ENCODE assay signal across 8 mouse cellular contexts in the genomic region with DNA sequence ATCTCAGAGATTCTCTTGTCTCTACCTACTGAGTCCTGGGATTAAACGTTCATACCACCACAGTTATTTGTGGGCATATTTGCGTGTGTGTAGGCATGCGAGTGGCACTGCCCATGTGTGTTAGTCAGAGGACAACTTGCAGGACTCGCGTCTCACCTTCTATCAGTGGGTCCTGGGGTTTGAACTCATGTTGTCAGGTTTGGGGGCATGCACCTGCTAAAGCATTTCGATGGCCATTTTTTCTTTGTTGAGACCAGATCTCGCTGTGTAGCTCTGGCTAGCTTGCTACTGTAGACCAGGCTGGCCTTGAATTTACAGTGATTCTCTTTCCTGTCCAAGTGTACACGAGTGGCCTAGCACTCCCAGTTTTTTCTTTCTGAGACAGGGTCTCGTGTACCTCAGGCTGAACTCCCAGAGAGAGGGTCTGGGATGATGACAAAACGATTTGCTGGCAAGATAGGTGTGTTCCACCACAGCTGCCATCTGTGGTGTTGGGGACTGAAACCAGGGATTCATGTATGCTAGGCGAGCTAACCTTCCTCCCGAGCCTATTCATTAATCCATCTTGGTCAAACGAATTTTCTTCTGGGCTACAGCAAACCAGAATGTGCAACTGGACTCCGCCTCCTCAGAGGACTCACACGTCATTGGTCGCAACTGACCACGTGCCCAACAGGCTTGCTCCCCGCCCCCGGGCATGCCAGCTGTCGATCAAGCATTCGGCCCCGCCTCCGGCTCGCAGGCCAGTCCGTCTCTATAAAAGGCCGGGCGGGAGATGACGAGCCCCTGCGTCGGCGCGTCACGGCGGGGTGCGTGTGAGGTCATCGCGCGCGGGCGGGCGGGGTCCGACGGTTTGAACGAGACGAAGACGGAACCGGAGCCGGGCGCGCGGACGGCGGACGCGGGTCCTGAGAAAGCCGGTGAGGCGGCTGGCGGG. TPM values are rescaled to one million over a fixed set of nuclear protein-coding genes. Genes with fewer than 3 reads are reported as not detected.
DNase-seq lines count a peak whose midpoint lies in the region; ATAC-seq lines count a peak whose summit lies in the region.

A gene (plus strand): TSS at position 775 of the 937 bp plus-strand sequence.

- 12% methylated on average over 48 of the region's 58 CpGs for WGBS in forebrain, embryonic 14.5 days
- WGBS in neural tube, embryonic 15.5 days, result 11% methylated on average over 55 of the region's 58 CpGs

- H3K4me3 ChIP-seq in forebrain, embryonic 14.5 days (ENCODE audit: low read depth, low read length), result peak within 1 kb of the TSS; percentile 81
- peak within 1 kb of the TSS; percentile 55 for H3K4me3 ChIP-seq in neural tube, embryonic 15.5 days (replicated peaks)

- DNase-seq in ES-CJ7 (ENCODE audit: low read depth, low spot score), result peak; percentile 99
- DNase-seq in cerebellum, adult 11 months, result peak; percentile 100
- peak; percentile 100 for DNase-seq in forebrain, embryonic 14.5 days (ENCODE audit: low spot score)
- peak; percentile 99 to 100 for DNase-seq in heart, postnatal 14 days
- peak; percentile 100 for DNase-seq in layer of hippocampus, adult 11-12 months (ENCODE audit: low spot score)
- peak; percentile 99 to 100 for DNase-seq in lung, adult 18-20 months
- peak; percentile 100 for DNase-seq in testis, postnatal 14 days (ENCODE audit: low spot score)

- no peaks in the 10 kb centered on the region for H3K9me3 ChIP-seq in forebrain, embryonic 14.5 days (replicated peaks; ENCODE audit: control insufficient read depth, low read length)
- H3K9me3 ChIP-seq in neural tube, embryonic 15.5 days (replicated peaks), result no peaks in the 10 kb centered on the region

- no peaks in the 10 kb centered on the region for H3K27me3 ChIP-seq in forebrain, embryonic 14.5 days (replicated peaks; ENCODE audit: control insufficient read depth, insufficient read depth, low read length)
- H3K27me3 ChIP-seq in neural tube, embryonic 15.5 days (replicated peaks), result no peaks in the 10 kb centered on the region

- peak; percentile 98 for ATAC-seq in forebrain, embryonic 14.5 days
- ATAC-seq in neural tube, embryonic 15.5 days (ENCODE audit: low FRiP score), result peak; percentile 96

- peaks cover 18% of the 10 kb centered on the region for H3K4me1 ChIP-seq in forebrain, embryonic 14.5 days (ENCODE audit: control insufficient read depth, insufficient read depth, low read length)
- H3K4me1 ChIP-seq in neural tube, embryonic 15.5 days, result peaks cover 41% of the 10 kb centered on the region

- H3K9ac ChIP-seq in forebrain, embryonic 14.5 days (ENCODE audit: low read length), result peak within 1 kb of the TSS; percentile 87
- H3K9ac ChIP-seq in neural tube, embryonic 15.5 days (replicated peaks), result peak within 1 kb of the TSS; percentile 88

- intact Hi-C loops in heart, postnatal 14 days (cut with DNase I), result no loop called here

- H3K4me2 ChIP-seq in forebrain, embryonic 14.5 days (ENCODE audit: low read length), result peak within 1 kb of the TSS; percentile 71
- H3K4me2 ChIP-seq in neural tube, embryonic 15.5 days, result peak within 1 kb of the TSS; percentile 78

- peak within 1 kb of the TSS; percentile 95 for H3K27ac ChIP-seq in forebrain, embryonic 14.5 days (ENCODE audit: low read depth, low read length)
- peak within 1 kb of the TSS; percentile 99 for H3K27ac ChIP-seq in neural tube, embryonic 15.5 days (replicated peaks)

- no peaks in the 10 kb centered on the region for H3K36me3 ChIP-seq in forebrain, embryonic 14.5 days (ENCODE audit: control insufficient read depth, insufficient read depth, low read length)
- no peaks in the 10 kb centered on the region for H3K36me3 ChIP-seq in neural tube, embryonic 15.5 days

RNA-seq across cellular contexts. Expression of the gene that starts here (rescaled TPM):
- polyA plus RNA-seq in forebrain, embryonic 14.5 days (2014; fragmentation: Nextera tagmentation; extraction: Ambion mirVana), result 384 and 427 TPM in 2 replicates
- 10 to 100 TPM; 70.1 to 86.8 TPM for total RNA-seq in heart, postnatal 14 days (2021)
- 338 and 342 TPM in 2 replicates for polyA plus RNA-seq in neural tube, embryonic 15.5 days (2015; fragmentation: Nextera tagmentation; extraction: Ambion mirVana)

Comparison
In these comparisons a context has a peak if more than half of its experiments do, and no peak if none do; other contexts are left out.
1. Peak in every context shown above with its lines: DNase-seq, ATAC-seq, H3K4me3 ChIP-seq and H3K27ac ChIP-seq.